Mouse (Mus musculus): ENCODE measurements around the gene Nr1h2. TPM values are rescaled to one million over a fixed set of nuclear protein-coding genes. Genes with fewer than 3 reads are reported as not detected.

Nr1h2 gene
- polyA plus RNA-seq, 1 experiment from 2014 or later: 59.9 TPM

DNA sequence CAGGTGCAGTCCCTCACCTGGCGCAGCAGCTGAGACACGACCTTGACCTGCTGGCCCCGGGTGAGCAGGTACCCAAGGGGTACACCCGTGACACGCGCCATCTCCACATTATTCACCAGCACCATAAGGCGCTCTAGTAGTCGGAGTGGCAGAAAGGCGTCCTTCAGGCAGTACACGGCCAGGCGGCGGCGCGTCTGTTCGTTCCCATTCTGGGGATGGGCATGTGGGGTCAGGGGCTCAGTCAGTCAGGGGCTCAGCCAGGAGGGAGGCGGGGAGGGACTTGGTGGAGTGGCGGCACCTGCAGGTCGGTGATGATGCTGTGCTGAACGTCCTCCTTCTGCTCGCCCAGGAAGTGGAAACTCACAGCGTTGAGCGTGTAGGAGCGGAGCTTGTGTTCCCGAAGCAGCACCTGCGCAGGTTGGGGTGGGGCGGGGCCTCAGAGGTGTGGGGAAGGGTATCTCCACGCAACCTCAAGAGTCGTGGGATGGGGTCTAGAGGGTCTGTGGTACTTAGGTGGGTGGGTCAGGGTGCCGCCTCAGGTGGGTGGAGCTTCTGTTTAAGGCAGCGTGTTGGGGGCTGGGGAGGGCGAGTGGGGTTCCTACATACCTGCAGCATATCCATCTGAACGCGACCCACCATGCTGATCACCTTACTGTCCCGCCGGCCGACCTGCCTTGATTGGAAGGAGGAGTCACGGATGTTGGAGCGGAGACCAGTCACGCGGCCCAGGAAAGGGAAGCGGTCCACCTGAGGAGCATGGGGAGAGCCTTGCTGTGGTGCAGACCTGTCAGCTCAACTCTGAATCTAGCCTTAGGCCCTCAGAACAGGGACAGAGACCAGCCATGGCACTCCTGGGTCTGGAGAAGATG, 14.8 kb downstream of the Nr1h2 start:
- Histone ChIP-seq H3K4me1 (no peaks in the 10 kb centered on the region), H3K27me3 (ENCODE audit: insufficient read depth, poor library complexity, severe bottlenecking) (no peaks in the 10 kb centered on the region), H3K4me3 (no peak overlapping the region), H3K9me3 (no peaks in the 10 kb centered on the region), H3K36me3 (peaks cover 96% of the 10 kb centered on the region), H3K27ac (no peak overlapping the region)
- WGBS: 92% methylated on average over 41 of the region's 41 CpGs
- no peak for DNase-seq (ENCODE audit: low spot score)

DNA sequence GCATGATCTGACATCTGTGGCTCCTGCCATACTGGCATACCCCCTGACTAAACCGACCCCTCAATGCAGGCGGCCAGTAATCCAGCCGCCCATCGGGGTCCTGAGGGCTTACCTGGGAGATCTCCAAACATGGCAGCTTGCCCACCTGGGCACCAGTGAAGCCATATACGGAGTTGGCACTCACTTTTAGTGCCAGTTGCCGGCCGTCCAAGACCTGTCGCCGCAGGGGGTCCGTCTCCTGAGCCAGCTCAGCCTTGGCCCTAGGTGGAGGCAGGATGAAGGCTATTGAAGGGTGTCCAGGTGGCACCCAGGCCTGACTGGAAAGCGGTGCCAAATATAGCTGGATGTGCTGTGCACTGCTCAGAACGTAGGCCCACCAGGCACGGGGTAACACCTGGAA, 16.3 kb downstream of the Nr1h2 start:
- DNase-seq (ENCODE audit: low spot score): no peak
- H3K27me3 ChIP-seq (ENCODE audit: insufficient read depth, poor library complexity, severe bottlenecking): no peaks in the 10 kb centered on the region
- WGBS: 87% methylated on average over 13 of the region's 13 CpGs
- no peak overlapping the region for H3K4me3 ChIP-seq
- no peak overlapping the region for H3K27ac ChIP-seq
- no peaks in the 10 kb centered on the region for H3K9me3 ChIP-seq
- H3K36me3 ChIP-seq: peaks cover 100% of the 10 kb centered on the region
- no peaks in the 10 kb centered on the region for H3K4me1 ChIP-seq

GRCm38 (mm10) chr7:44537009-44537408, 16.7 kb downstream of the Nr1h2 start:
- no peak for DNase-seq (ENCODE audit: low spot score)
- no peaks in the 10 kb centered on the region for H3K27me3 ChIP-seq (ENCODE audit: insufficient read depth, poor library complexity, severe bottlenecking)
- 82% methylated on average over 7 of the region's 7 CpGs for WGBS
- H3K4me3 ChIP-seq: no peak overlapping the region
- peaks cover 98% of the 10 kb centered on the region for H3K36me3 ChIP-seq
- no peaks in the 10 kb centered on the region for H3K9me3 ChIP-seq
- H3K27ac ChIP-seq: no peak overlapping the region
- no peaks in the 10 kb centered on the region for H3K4me1 ChIP-seq

GRCm38 (mm10) chr7:44536590-44536968, 17.2 kb downstream of the Nr1h2 start:
- Histone ChIP-seq H3K9me3 (no peaks in the 10 kb centered on the region), H3K36me3 (peaks cover 94% of the 10 kb centered on the region), H3K27ac (no peak overlapping the region), H3K4me1 (no peaks in the 10 kb centered on the region), H3K4me3 (no peak overlapping the region), H3K27me3 (ENCODE audit: insufficient read depth, poor library complexity, severe bottlenecking) (0 out of 2 replicates have a peak, but pooled peaks cover under 1% of the 10 kb centered on the region)
- DNase-seq (ENCODE audit: low spot score): no peak
- 86% methylated on average over 6 of the region's 6 CpGs for WGBS

GRCm38 (mm10) chr7:44535657-44536589, 17.8 kb downstream of the Nr1h2 start:
- Histone ChIP-seq H3K36me3 (peaks cover 87% of the 10 kb centered on the region), H3K27me3 (ENCODE audit: insufficient read depth, poor library complexity, severe bottlenecking) (0 out of 2 replicates have a peak, but pooled peaks cover 7% of the 10 kb centered on the region), H3K9me3 (no peaks in the 10 kb centered on the region), H3K27ac (no peak overlapping the region), H3K4me3 (no peak overlapping the region), H3K4me1 (peaks cover 4% of the 10 kb centered on the region; the same call in 1 of the 2 replicates)
- WGBS: 89% methylated on average over 27 of the region's 27 CpGs
- no peak for DNase-seq (ENCODE audit: low spot score)

- peaks cover 77% of the 10 kb centered on the region for H3K36me3 ChIP-seq
- 88% methylated on average over 19 of the region's 19 CpGs for WGBS
Observed at GRCm38 (mm10) chr7:44534656-44535441, 18.9 kb downstream of the Nr1h2 start.

GRCm38 (mm10) chr7:44534242-44534641, 19.5 kb downstream of the Nr1h2 start:
- Histone ChIP-seq H3K4me3 (no peak overlapping the region), H3K4me1 (peaks cover 4% of the 10 kb centered on the region; the same call in 1 of the 2 replicates), H3K36me3 (peaks cover 71% of the 10 kb centered on the region), H3K27me3 (ENCODE audit: insufficient read depth, poor library complexity, severe bottlenecking) (peaks cover 15% of the 10 kb centered on the region), H3K9me3 (no peaks in the 10 kb centered on the region), H3K27ac (no peak overlapping the region)
- no peak for DNase-seq (ENCODE audit: low spot score)
- WGBS: 87% methylated on average over 13 of the region's 13 CpGs

More at GRCm38 (mm10) chr7:44534656-44535441, 18.9 kb downstream of the Nr1h2 start:
- Histone ChIP-seq H3K4me1 (peaks cover 4% of the 10 kb centered on the region; the same call in 1 of the 2 replicates), H3K9me3 (no peaks in the 10 kb centered on the region), H3K4me3 (no peak overlapping the region), H3K27ac (no peak overlapping the region), H3K27me3 (ENCODE audit: insufficient read depth, poor library complexity, severe bottlenecking) (peaks cover 9% of the 10 kb centered on the region; the same call in 1 of the 2 replicates)
- DNase-seq (ENCODE audit: low spot score): no peak

- WGBS: 80% methylated on average over 12 of the region's 12 CpGs
- DNase-seq (ENCODE audit: low spot score): no peak
- H3K36me3 ChIP-seq: peaks cover 65% of the 10 kb centered on the region
Observed at GRCm38 (mm10) chr7:44533746-44534045, 20.1 kb downstream of the Nr1h2 start.

GRCm38 (mm10) chr7:44532918-44533745, 20.6 kb downstream of the Nr1h2 start:
- no peak for DNase-seq (ENCODE audit: low spot score)
- peaks cover 26% of the 10 kb centered on the region for H3K27me3 ChIP-seq (ENCODE audit: insufficient read depth, poor library complexity, severe bottlenecking)
- no peak overlapping the region for H3K4me3 ChIP-seq
- H3K36me3 ChIP-seq: peaks cover 60% of the 10 kb centered on the region
- WGBS: 88% methylated on average over 29 of the region's 29 CpGs
- H3K27ac ChIP-seq: no peak overlapping the region
- H3K9me3 ChIP-seq: no peaks in the 10 kb centered on the region
- H3K4me1 ChIP-seq: peaks cover 10% of the 10 kb centered on the region

More at GRCm38 (mm10) chr7:44533746-44534045, 20.1 kb downstream of the Nr1h2 start:
- no peak overlapping the region for H3K4me3 ChIP-seq
- peaks cover 5% of the 10 kb centered on the region for H3K4me1 ChIP-seq
- H3K9me3 ChIP-seq: no peaks in the 10 kb centered on the region
- no peak overlapping the region for H3K27ac ChIP-seq
- H3K27me3 ChIP-seq (ENCODE audit: insufficient read depth, poor library complexity, severe bottlenecking): peaks cover 21% of the 10 kb centered on the region

- DNase-seq (ENCODE audit: low spot score): no peak
- Histone ChIP-seq H3K36me3 (peaks cover 50% of the 10 kb centered on the region), H3K27me3 (ENCODE audit: insufficient read depth, poor library complexity, severe bottlenecking) (peaks cover 36% of the 10 kb centered on the region), H3K27ac (no peak within 1 kb of the TSS), H3K4me1 (peaks cover 17% of the 10 kb centered on the region), H3K9me3 (no peaks in the 10 kb centered on the region), H3K4me3 (no peak within 1 kb of the TSS)
- WGBS: 82% methylated on average over 4 of the region's 4 CpGs
Observed at GRCm38 (mm10) chr7:44531946-44532732, 21.6 kb downstream of the Nr1h2 start, which contains the start of gene Spib. Spib (minus strand) TSS chr7:44532071.

DNA sequence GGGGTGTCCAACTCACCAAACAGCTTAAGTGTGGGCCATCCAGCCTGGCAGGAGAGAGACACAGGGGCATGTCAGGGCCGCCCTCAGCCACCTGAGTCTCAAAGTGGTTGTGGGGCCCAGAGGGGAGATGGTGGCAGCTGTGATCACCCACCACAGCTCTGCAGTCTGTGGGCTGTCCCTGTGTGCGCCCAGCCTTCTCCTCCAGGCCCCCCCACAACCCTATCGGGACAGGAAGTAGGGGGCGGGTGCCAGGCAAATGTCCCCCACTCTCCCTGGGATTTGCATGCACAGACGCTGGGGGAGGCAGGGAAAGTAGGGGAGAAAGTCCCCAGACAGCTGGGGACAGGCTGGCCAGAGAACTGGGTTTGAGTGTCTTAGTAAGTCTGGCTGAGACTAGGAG, 22.5 kb downstream of the Nr1h2 start:
- H3K9me3 ChIP-seq: no peaks in the 10 kb centered on the region
- WGBS: 60% methylated on average over 5 of the region's 5 CpGs

More for the DNA sequence above, 22.5 kb downstream of the Nr1h2 start:
- no peak overlapping the region for H3K27ac ChIP-seq
- peaks cover 46% of the 10 kb centered on the region for H3K27me3 ChIP-seq (ENCODE audit: insufficient read depth, poor library complexity, severe bottlenecking)
- H3K4me3 ChIP-seq: no peak overlapping the region
- peaks cover 40% of the 10 kb centered on the region for H3K36me3 ChIP-seq
- no peak for DNase-seq (ENCODE audit: low spot score)
- H3K4me1 ChIP-seq: peaks cover 17% of the 10 kb centered on the region

Measured in heart, embryonic 10.5 days (tissue).